Mouse (Mus musculus) kidney, adult 8-10 months (tissue): ENCODE results near the gene Rint1.
"Not testable (repeated sequence)": the region's sequence is repeated elsewhere in the genome, so short reads cannot be mapped to it uniquely, and the experiment has no call there.

Source experiments
- DNase-seq, 2 experiments: peaks; one replicate each; pipeline ENCODE4 v3.0.0; 2022

Gene Rint1

DNA sequence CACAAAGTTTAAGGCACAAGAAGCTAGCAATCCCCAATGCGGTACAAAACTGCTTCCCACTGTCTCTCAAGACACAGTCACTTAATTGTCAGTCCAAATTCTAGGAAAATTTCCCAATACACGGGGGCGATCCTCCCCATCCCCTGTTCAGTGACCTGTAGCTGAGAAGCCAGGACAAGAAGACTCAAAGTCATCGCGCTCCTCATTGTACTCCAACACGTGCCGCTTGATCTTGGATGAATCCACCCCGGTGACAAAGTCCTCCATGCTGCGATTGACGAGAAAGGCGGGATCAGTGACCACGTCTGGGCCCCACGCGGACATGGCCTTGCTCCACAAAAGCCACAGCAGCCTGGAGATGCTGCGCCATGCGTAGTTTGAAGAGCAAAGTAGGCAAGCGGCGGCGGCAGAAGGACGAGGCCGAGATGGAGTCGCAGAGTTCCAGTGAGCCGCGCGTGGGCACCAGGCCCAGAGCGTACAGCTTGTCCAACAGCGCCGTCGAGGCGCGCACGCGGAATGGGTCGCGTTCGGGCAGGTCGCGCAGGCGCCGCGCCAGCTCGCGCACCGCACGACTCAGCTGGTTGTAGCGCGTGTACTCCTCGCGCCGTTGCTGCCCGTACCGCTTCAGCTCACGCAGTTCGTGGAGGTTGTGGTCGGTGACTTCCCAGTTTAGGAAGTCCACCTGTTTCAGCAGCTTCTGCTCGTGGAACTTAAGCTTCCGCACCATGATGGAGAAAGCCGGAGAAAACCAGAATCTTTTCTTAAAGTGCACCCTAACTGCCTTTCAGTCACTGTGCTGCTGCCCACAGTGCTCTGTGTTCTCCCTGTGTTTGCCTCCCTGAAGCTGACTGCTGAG is 43.6 kb downstream of the Rint1 start:
- peak in 1 of 2 experiments; percentile 17 for DNase-seq

DNA sequence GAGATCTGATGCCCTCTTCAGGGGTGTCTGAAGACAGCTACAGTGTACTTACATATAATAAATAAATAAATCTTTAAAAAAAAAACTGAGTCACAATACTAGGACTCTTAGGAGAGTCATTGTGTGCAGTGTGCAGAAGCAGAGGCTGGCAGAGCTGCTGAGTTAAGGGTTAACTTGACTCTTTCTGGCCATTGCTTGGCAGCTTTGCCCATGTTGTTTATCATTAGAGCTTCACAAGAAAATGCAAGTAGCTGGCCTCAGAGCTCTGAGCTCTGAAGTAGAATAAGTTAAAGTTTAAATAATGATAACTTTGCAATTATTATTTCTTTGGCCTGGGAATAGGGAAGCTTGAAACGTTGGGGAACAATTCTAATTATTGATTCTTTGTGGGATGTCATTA is 48.2 kb downstream of the Rint1 start:
- DNase-seq = peak in 1 of 2 experiments; percentile 29

DNA sequence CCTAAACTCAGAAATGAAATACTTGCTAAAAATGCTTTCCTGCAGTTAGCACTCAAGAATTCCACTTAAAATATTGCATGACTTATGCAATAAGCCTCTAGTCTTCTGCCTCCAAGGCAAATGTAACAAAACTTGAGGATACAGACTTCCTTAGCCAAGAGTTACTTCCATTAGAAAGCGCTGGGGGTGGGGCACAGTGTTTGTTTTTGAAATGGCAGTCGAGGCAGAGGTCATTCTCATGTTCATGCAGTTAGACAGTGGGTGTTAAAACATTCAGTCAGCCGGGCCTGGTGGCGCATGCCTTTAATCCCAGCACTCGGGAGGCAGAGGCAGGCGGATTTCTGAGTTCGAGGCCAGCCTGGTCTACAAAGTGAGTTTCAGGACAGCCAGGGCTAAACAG is 50.6 kb downstream of the Rint1 start:
- no peak for DNase-seq

DNA sequence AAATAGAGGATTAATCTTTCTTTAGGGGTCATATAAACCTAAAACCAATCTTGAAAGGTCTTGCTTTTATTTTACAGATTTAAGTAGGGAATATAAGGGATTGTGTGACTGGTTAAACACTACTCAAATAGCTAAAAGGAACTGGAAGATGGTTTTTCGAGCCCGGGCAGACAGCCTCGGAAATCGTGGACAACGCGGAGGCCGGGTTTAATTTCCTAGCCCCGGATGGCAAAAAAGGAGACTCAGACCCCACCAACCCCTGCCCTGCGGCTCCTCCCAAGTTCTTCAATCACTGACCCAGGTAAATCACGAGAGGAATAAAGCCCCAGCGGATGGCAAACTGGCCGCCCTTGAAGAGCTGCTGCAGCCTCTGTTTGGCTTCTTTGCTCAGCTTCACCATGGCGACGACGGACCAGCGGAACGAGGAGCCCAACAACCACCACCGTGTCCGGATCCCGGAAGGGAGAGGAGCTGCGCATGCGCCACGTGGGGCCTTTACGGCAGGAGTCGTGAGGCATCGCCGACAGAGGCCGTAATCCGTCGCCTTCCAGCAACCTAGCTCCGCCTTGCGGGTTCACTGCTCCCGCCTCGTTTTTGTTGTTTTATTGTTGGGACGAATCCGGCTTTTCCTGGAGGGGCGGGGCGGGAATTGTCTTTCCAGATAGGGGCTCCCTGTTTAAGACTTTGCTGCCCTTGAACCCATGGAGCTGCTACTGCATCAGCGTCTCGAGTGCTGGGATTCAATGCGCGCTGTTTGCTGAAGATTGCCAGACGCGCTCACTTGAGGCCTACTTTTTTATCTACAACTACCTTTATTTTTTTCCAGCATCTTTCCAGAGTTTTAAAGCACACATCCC is 56.4 kb downstream of the Rint1 start, which contains the start of gene Tomm7:
Tomm7 (minus strand) TSS at position 488 of the 857 bp plus-strand sequence.
- DNase-seq = peak; percentile 97

DNA sequence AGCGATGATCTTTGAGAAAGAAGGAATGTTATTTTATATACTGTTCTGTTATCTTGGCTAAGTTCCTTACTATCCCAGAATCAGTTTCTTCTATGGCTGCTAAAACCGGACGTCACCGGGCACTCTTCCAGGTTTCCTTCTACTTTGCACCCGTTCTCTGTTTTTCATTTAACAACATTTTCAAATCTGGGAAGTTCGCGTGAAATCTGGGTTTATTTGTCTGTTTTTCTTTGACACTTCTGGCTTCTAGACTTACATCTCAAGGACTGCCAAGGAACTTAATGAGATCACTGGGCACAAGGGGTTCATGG is 57.0 kb downstream of the Rint1 start:
- peak; percentile 53 to 60 for DNase-seq

DNA sequence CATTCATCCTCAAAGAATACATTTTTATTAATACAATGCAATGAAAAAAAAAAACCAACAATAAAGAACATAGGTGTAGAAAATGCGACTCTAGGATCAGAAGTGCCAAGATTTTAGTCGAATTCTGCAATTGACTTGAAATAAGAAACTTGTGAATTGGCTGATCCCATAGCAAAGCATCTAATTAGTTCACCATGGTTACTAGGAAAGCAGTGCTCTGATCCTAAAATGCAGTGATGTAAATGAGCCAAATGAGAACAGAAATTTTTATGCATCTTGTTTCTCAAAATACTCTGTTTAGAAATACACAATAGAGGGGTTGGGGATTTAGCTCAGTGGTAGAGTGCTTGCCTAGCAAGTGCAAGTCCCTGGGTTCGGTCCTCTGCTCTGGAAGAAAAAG is 57.6 kb downstream of the Rint1 start:
- DNase-seq = no peak

DNA sequence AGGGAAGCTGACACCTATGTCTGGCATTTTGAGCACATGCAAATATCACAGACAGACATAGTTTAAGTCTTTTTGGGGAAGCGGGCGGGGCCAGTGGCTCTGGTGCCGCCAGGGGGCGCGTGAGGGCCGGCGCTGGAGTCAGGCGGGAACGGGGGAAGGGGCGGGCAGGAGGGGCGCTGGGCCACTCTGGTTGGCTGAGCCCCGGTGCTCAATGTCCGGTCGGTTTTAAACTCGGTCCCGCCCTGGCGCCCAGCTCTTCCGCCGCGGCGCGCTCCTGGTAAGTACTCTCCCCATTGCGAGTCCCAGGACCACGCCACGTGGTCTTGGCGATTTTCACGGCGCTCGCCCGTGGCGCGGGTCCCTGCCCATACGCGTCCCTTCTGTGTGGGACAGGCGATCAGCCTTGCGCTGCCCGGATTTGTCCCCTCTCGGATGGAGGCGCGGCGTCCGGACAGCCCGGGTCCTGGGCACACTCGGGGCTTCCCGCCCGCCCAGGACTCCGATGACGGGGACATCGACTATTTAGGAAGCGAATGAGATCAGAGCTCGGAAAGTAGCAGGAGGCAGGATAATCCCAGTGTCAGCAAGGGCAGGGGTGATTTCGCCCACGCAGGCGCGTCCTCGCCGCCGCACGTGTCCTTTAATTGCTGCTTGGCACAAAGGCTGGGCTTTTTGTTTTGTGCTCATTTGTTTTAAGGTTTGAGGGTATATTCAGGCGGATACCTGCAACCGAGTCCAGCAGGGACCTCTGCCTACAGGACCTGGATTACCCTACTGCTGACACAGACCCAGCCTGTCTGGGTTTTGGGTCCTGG is 63.0 kb downstream of the Rint1 start:
- DNase-seq = peak; percentile 85 to 94

DNA sequence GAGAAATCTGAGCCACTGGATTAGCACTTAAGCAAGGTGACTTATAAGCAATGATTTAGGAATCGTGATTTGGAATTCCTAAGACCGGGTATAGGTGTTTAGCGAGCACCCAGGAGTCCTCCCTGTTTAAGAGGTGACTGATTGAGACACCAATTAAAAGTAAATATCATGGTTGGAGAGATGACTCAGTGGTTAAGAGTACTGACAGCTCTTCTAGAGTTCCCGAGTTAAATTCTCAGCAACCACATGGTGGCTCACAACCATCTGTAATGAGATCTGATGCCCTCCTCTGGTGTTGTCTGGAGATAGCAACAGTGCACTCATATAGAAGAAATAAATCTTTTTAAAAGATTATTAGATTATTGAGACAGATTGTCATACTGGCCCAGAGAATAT is 63.6 kb downstream of the Rint1 start:
- DNase-seq = not testable (repeated sequence)

DNA sequence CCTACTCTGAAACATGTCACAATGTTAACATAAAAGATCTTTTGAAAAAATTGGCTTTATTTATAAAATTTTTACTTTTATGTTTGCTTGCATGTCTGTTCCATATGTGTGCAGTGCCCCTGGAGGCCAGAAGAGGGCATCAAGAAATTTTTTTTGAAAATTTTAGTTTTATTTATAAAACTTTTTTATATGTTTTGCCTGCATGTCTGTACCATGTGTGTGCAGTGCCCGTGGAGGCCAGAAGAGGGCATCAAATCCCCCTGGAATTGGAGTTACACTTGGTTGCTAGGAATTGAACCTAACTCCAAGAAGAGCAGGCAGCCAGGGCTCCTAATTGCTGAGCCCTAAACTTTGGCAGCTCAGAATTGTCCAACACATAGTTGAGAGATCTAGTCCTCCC is 65.4 kb downstream of the Rint1 start:
- DNase-seq = not testable (repeated sequence)

DNA sequence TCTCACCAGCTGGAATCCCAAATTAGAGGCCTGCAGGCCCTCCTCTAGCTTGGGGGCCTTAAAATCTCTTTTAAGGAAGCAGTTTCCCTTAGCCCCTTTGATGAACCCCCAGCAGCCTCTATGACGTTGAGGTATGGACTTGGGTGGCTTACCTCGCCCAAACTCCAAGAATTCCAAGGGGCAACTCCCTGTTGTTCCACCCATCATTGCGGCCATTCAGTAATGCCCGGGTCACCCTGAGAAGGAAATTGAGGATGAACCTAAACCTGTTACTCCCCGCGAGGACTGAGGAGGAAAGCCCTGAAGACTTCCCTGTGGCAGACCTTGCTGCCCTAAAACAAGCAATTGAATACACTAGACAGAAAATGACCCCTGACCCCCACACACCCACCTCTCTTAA is 68.0 kb downstream of the Rint1 start:
- no peak for DNase-seq

DNA sequence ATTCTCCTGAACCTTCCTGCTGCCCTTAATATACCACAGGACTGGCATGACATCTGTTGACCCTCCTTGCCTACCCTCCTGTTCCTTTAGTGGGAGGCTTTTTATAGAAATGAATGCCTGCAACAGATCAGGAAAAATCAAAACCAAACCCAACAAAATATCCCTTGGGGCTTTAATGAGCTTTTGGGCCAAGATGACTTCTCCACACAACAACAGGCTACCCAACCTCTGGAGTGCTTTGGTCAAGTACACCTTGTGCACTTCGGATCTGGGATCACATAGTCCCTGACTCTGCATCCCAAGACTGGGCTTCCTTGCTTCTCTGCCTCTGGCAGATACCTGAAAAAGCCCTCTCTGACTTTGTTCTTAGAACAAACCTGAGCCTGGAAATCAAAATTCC is 68.7 kb downstream of the Rint1 start:
- DNase-seq = no peak

DNA sequence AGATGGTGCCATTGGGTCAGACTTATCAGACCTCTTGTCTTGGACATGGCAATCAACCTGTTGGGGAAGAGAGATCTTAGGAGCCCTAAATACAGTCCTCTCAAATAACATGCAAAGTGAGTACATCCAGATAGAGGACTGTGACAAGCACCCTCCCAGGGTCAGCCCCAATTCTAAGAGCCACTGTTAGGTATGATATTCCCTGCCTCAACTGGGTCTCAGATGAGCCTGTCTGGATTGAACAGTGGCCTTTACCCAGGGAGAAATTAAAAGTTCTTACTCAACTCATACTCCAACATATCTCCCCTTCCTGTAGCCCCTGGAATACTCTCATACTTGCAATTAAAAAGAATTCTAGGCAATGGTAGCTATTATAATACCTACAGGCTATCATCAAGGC is 69.7 kb downstream of the Rint1 start:
- DNase-seq = no peak

DNA sequence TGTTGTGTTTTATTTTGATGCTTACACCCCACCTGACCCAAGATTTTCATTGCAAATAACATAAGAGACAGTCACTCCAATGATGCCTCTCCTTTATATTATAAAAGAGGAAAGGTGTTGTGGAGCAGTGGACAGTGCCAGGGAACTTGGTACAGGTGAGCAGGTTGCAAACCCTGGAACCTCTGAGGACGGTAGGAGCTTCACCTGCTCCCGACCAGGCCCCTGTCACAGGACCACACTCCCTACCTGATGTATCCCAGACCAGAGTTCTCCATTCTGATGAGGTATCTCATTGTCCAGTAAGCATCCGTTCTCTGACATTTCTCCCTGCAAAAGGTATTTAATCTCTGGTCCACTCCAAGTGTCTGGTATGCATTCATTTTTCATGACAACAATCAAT is 70.5 kb downstream of the Rint1 start:
- DNase-seq = no peak

DNA sequence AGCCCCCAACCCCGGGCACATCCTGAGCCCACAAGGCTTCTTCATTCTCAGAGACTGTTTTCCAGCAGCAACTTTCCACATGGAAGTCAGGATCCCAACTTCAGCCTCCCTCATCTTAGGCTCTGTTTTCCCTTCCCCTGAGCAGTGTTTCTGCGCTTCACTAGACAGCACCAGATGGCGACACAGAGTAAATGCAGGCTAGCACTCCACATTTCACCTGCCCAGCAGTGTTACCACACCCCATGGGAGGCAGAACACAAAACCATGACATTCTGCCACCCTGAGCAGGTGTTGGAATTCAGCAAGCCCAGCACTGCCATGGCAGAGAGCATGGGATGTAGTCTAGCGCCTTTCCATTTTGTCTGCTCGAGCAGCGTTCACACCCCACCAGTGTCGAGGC is 71.1 kb downstream of the Rint1 start:
- DNase-seq = no peak

DNA sequence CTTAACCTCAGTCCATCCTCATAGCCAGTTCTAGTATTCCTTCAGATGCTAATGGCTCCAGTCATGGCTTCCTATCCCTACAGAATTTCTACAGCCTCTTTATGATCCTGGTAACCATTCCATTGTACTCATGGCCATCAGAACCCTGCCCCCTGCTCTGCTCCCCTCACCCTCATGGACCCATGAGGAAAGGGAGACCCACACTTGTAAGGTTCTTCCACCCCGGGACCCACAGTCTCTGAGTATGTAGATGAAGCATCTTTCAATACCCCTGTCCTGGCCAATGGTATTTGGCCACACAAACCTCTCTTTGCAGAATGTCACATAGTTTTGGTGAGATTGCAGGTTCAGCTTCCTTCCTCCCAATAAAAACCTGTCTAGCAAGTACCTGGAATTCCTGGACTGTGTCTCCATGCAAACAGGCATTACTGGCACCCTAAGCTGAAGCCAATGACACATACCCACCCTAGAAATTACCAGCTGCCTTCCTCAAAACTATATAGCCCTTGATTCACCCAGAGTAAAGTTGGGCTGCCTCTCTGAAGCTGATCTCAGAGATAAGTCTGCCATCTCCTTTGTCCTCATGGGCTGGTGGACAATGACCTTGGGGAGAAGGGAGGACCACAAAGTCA is 71.7 kb downstream of the Rint1 start:
- no peak for DNase-seq

DNA sequence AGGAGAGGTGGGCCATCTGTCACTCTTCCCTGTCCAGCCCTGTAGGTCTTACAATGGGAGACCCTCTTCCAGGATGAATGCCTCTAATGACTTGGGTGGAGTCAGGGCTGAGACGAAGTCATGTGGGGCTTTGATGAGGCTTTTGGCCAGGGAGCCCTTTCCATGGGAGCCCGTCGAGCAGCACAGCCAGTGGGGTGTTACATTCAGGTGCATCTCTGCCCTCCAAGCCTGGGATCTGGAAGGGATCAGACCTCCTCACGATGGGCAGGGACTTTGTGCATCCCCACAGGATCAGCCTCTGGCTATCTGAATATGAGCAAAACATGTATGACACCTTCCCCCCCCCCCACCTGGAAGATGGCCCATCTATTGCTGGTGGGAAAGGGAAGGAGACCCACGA is 72.4 kb downstream of the Rint1 start:
- no peak for DNase-seq

DNA sequence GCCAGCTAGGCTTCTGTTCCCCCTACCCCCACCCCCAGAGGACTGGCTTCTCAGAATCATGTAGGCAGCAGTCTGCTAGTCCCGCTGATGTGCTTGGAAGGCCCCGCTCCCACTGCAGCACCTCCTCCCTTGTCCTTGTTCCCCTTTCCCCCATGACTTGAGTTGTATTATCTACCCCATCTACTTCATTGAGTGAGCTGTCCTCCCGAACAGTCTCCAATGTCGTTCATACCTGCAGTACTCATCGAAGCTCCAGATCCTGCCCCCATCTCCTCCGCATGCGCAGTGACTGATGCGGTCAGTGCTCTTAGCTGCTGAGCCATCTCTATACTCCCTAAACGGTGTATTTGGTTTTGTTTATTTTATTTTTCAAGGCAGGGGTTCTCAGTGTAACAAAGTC is 74.2 kb downstream of the Rint1 start:
- no peak for DNase-seq

DNA sequence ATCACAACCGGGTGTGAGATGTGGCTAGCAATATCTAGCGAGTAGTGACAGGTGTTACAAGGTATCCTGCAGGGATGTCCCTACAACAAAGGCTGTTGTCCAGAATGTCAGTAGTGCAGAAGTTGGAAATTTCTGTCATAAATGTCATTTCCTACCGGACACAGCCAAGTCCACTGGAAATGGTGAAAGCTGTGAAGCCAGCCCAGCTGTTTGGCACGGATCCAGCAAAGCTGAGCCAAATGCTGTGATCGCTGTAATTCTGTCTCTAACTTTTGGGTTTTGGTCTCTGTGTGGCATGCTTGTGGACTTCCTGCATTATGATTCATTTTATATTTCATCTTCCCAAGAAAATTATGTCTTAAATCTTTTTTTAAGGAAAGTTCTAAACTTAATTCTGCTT is 74.8 kb downstream of the Rint1 start:
- DNase-seq = peak; percentile 28 to 54

DNA sequence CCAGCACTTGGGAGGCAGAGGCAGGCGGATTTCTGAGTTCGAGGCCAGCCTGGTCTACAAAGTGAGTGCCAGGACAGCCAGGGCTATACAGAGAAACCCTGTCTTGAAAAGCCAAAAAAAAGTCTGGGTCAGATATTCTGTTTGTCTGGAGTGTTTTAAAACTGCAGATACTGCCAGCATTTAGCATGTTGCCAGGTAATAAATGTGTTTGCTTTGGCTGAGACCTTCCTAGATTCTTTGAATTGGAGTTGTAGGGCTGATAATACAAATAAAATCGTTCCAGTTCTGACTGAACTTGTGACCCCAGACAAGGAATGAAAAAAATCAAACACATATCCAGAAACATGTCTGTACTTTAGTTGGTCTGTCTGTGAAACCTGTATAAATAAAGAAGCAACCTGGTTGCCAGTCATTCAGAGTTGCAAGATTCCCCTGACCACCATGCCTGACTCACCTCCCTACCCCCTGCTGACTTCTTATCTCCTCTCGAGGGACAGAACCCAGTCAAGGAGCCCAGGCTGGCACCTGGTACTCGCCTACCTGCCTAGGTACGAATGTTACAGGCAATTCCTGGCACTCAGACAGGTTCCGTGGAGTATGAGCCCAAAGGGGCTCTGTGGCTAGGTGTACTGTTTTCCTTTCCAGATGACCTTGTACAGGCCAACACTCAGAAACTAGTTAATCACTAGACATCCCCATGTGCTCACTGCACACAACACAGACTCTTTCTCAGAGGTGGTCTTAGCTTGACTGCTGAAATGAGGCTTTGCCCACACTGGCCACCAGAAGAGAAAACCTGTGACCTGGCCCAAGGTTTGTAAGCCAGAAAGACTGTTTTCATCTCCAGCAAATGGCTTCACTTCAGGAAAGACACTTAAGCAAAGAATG is 75.9 kb downstream of the Rint1 start:
- DNase-seq = no peak

DNA sequence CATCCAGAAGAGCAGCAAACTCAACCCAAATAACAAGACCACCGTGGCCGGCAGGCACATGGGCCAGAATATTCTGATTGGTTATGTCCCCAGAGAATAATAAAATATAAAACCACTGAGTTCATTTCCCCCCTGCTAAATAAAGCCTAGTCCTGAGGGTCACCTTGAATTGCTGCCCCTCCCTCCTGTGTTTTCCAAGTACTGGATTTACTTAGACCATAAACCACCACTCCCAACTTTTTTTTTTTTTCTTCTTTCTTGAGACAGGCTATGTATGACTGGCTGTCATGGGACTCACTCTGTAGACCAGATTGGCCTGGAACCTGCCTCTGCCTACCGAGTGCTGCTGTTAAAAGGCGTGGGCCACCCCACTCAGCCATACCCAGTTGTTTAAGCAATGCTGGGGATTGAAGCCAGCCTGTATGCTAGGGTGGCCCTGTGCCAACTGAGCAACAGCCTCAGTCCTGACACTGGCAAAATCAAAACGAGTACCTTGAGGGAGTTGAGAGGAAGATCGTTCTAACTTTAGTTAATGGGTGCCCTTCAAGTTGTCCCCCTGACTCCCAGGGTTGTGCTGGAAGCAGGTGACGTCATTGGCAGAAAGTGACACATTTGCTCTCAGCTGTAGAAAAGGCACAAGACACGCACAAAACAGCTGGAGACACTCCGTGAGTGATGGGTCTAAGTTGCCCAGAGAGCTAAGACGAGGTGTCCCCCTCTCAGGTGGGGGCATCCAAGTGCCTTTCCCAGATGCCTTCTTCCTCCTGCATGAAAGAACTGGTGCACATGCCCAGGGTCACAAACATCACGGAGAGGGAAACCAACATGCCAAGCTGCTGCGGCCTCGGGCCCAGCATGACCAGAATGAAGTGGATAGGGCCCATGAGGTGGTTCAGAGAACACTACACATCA is 76.8 kb downstream of the Rint1 start:
- DNase-seq = no peak

DNA sequence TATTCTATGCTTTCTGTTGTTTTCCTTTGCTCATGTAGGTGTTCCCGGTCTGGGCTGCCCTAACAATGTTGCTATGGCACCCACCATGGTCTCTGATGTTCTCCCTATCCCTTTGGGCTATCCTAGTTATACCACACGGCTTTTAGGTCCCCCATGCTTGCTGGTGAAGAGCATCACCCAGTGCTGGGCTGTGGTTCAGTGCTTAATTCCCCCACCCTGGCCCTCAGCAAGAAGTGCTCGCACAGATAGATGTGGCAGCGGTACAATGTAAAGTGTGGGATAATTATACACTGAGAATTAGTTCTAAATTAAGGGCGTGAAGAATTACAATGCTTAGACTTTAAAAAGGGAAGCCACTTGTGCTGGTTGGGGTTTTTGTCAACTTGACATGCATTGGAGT is 78.4 kb downstream of the Rint1 start:
- DNase-seq = no peak
